Mouse (Mus musculus): Measurements from ENCODE around the gene Wipf1. TPM values are rescaled to one million over a fixed set of nuclear protein-coding genes. Genes with fewer than 3 reads are reported as not detected.
A peak's percentile ranks its signal among the peaks of the same experiment; 100 is the strongest.

The Wipf1 gene
- total and polyA plus RNA-seq, 3 experiments = 0.98 to 50.6 (median 7.1) TPM

- Histone ChIP-seq H3K4me3 (ENCODE audit: low read depth, low read length) (no peak overlapping the region), H3K9me3 (replicated peaks) (no peaks in the 10 kb centered on the region), H3K36me3 (replicated peaks) (peaks cover 13% of the 10 kb centered on the region), H3K27me3 (ENCODE audit: insufficient read depth, low read length) (peaks cover 8% of the 10 kb centered on the region; the same call in 1 of the 2 replicates), H3K4me1 (ENCODE audit: insufficient read depth, low read depth, low read length) (no peaks in the 10 kb centered on the region; the same call in 1 of the 2 replicates)
- DNase-seq (ENCODE audit: low spot score) = no peak
- TF ChIP-seq CTCF (IDR thresholded peaks at IDR 0.05; ENCODE audit: low read depth, low read length) = no peak
- TF ChIP-seq GATA1 (IDR thresholded peaks at IDR 0.05; ENCODE audit: borderline replicate concordance, low read length) = no peak
- TF ChIP-seq GATA2 (IDR thresholded peaks at IDR 0.05; ENCODE audit: borderline replicate concordance, low read depth, low read length) = no peak
- TF ChIP-seq TAL1 (conservative IDR thresholded peaks at IDR 0.05; ENCODE audit: low read depth, low read length) = no peak
- TF ChIP-seq POLR2AphosphoS5 (IDR thresholded peaks at IDR 0.05; ENCODE audit: insufficient replicate concordance, low read depth, low read length) = no peak
- ATAC-seq (ENCODE audit: extremely low read depth, insufficient number of reproducible peaks, low FRiP score, poor library complexity, severe bottlenecking) = no peak
These were observed 97.6 kb downstream of the Wipf1 start for GRCm38 (mm10) chr2:73431959-73432396.

GRCm38 (mm10) chr2:73428803-73429468, 100.6 kb downstream of the Wipf1 start:
- Histone ChIP-seq H3K27me3 (ENCODE audit: insufficient read depth, low read length) (peaks cover 6% of the 10 kb centered on the region; the same call in 1 of the 2 replicates), H3K36me3 (replicated peaks) (no peaks in the 10 kb centered on the region), H3K9me3 (replicated peaks) (no peaks in the 10 kb centered on the region), H3K4me3 (ENCODE audit: low read depth, low read length) (no peak overlapping the region), H3K4me1 (ENCODE audit: insufficient read depth, low read depth, low read length) (no peaks in the 10 kb centered on the region)
- DNase-seq (ENCODE audit: low spot score) (no peak), ATAC-seq (ENCODE audit: extremely low read depth, insufficient number of reproducible peaks, low FRiP score, poor library complexity, severe bottlenecking) (no peak)
- TF ChIP-seq GATA1 (IDR thresholded peaks at IDR 0.05; ENCODE audit: borderline replicate concordance, low read length) (no peak), GATA2 (IDR thresholded peaks at IDR 0.05; ENCODE audit: borderline replicate concordance, low read depth, low read length) (no peak), TAL1 (conservative IDR thresholded peaks at IDR 0.05; ENCODE audit: low read depth, low read length) (no peak), CTCF (IDR thresholded peaks at IDR 0.05; ENCODE audit: low read depth, low read length) (no peak), POLR2AphosphoS5 (IDR thresholded peaks at IDR 0.05; ENCODE audit: insufficient replicate concordance, low read depth, low read length) (no peak)

GRCm38 (mm10) chr2:73427293-73427692, 102.2 kb downstream of the Wipf1 start:
- Histone ChIP-seq H3K9me3 (replicated peaks) (no peaks in the 10 kb centered on the region), H3K4me3 (ENCODE audit: low read depth, low read length) (no peak overlapping the region), H3K36me3 (replicated peaks) (no peaks in the 10 kb centered on the region), H3K4me1 (ENCODE audit: insufficient read depth, low read depth, low read length) (no peaks in the 10 kb centered on the region), H3K27me3 (ENCODE audit: insufficient read depth, low read length) (peaks cover 14% of the 10 kb centered on the region)
- ATAC-seq (ENCODE audit: extremely low read depth, insufficient number of reproducible peaks, low FRiP score, poor library complexity, severe bottlenecking) (no peak), DNase-seq (ENCODE audit: low spot score) (peak; percentile 34)
- TF ChIP-seq POLR2AphosphoS5 (IDR thresholded peaks at IDR 0.05; ENCODE audit: insufficient replicate concordance, low read depth, low read length) (no peak), TAL1 (conservative IDR thresholded peaks at IDR 0.05; ENCODE audit: low read depth, low read length) (no peak), GATA1 (IDR thresholded peaks at IDR 0.05; ENCODE audit: borderline replicate concordance, low read length) (no peak), CTCF (IDR thresholded peaks at IDR 0.05; ENCODE audit: low read depth, low read length) (peak; percentile 56; the same call in 1 of the 2 replicates), GATA2 (IDR thresholded peaks at IDR 0.05; ENCODE audit: borderline replicate concordance, low read depth, low read length) (no peak)

GRCm38 (mm10) chr2:73425822-73426221, 103.7 kb downstream of the Wipf1 start:
- H3K36me3 ChIP-seq (replicated peaks) = no peaks in the 10 kb centered on the region
- no peak for DNase-seq (ENCODE audit: low spot score)
- peaks cover 25% of the 10 kb centered on the region for H3K27me3 ChIP-seq (ENCODE audit: insufficient read depth, low read length)
- no peaks in the 10 kb centered on the region for H3K9me3 ChIP-seq (replicated peaks)
- no peak for TF ChIP-seq GATA1 (IDR thresholded peaks at IDR 0.05; ENCODE audit: borderline replicate concordance, low read length)
- TF ChIP-seq POLR2AphosphoS5 (IDR thresholded peaks at IDR 0.05; ENCODE audit: insufficient replicate concordance, low read depth, low read length) = no peak
- no peak for TF ChIP-seq CTCF (IDR thresholded peaks at IDR 0.05; ENCODE audit: low read depth, low read length)
- TF ChIP-seq GATA2 (IDR thresholded peaks at IDR 0.05; ENCODE audit: borderline replicate concordance, low read depth, low read length) = no peak
- TF ChIP-seq TAL1 (conservative IDR thresholded peaks at IDR 0.05; ENCODE audit: low read depth, low read length) = no peak
- H3K4me1 ChIP-seq (ENCODE audit: insufficient read depth, low read depth, low read length) = no peaks in the 10 kb centered on the region
- ATAC-seq (ENCODE audit: extremely low read depth, insufficient number of reproducible peaks, low FRiP score, poor library complexity, severe bottlenecking) = no peak
- no peak overlapping the region for H3K4me3 ChIP-seq (ENCODE audit: low read depth, low read length)

GRCm38 (mm10) chr2:73419730-73420129, 109.8 kb downstream of the Wipf1 start:
- DNase-seq (ENCODE audit: low spot score) = no peak
- ATAC-seq (ENCODE audit: extremely low read depth, insufficient number of reproducible peaks, low FRiP score, poor library complexity, severe bottlenecking) = no peak
- Histone ChIP-seq H3K27me3 (ENCODE audit: insufficient read depth, low read length) (peaks cover 44% of the 10 kb centered on the region), H3K4me3 (ENCODE audit: low read depth, low read length) (no peak overlapping the region), H3K36me3 (replicated peaks) (no peaks in the 10 kb centered on the region), H3K9me3 (replicated peaks) (no peaks in the 10 kb centered on the region), H3K4me1 (ENCODE audit: insufficient read depth, low read depth, low read length) (no peaks in the 10 kb centered on the region)
- TF ChIP-seq CTCF (IDR thresholded peaks at IDR 0.05; ENCODE audit: low read depth, low read length) (no peak), GATA2 (IDR thresholded peaks at IDR 0.05; ENCODE audit: borderline replicate concordance, low read depth, low read length) (no peak), TAL1 (conservative IDR thresholded peaks at IDR 0.05; ENCODE audit: low read depth, low read length) (no peak), GATA1 (IDR thresholded peaks at IDR 0.05; ENCODE audit: borderline replicate concordance, low read length) (no peak), POLR2AphosphoS5 (IDR thresholded peaks at IDR 0.05; ENCODE audit: insufficient replicate concordance, low read depth, low read length) (no peak)

GRCm38 (mm10) chr2:73419285-73419684, 110.2 kb downstream of the Wipf1 start:
- peaks cover 44% of the 10 kb centered on the region for H3K27me3 ChIP-seq (ENCODE audit: insufficient read depth, low read length)
- H3K4me1 ChIP-seq (ENCODE audit: insufficient read depth, low read depth, low read length) = no peaks in the 10 kb centered on the region
- no peak overlapping the region for H3K4me3 ChIP-seq (ENCODE audit: low read depth, low read length)
- ATAC-seq (ENCODE audit: extremely low read depth, insufficient number of reproducible peaks, low FRiP score, poor library complexity, severe bottlenecking) = no peak
- TF ChIP-seq GATA2 (IDR thresholded peaks at IDR 0.05; ENCODE audit: borderline replicate concordance, low read depth, low read length) (no peak), GATA1 (IDR thresholded peaks at IDR 0.05; ENCODE audit: borderline replicate concordance, low read length) (no peak), TAL1 (conservative IDR thresholded peaks at IDR 0.05; ENCODE audit: low read depth, low read length) (no peak), CTCF (IDR thresholded peaks at IDR 0.05; ENCODE audit: low read depth, low read length) (no peak), POLR2AphosphoS5 (IDR thresholded peaks at IDR 0.05; ENCODE audit: insufficient replicate concordance, low read depth, low read length) (no peak)
- no peaks in the 10 kb centered on the region for H3K9me3 ChIP-seq (replicated peaks)
- H3K36me3 ChIP-seq (replicated peaks) = no peaks in the 10 kb centered on the region
- DNase-seq (ENCODE audit: low spot score) = no peak

Measured in G1E (cell line).